Mouse (Mus musculus): ENCODE measurements at regions not wholly inside any gene's neighbourhood (a gene's known extent, or its start where the extent isn't known, plus 50 kb on each side); places are given as distances from the start of the nearest gene placed in this dataset.

GRCm38 (mm10) chr17:9281891-9282290 is 140.0 kb upstream of the Gm17728 start:
- Histone ChIP-seq H3K4me3 (no peak overlapping the region), H3K4me2 (replicated peaks) (no peak overlapping the region), H3K36me3 (no peaks in the 10 kb centered on the region), H3K27me3 (no peaks in the 10 kb centered on the region), H3K9ac (no peak overlapping the region), H3K4me1 (no peaks in the 10 kb centered on the region), H3K27ac (no peak overlapping the region), H3K9me3 (no peaks in the 10 kb centered on the region)
- ATAC-seq (ENCODE audit: low FRiP score, low read depth) = no peak
- WGBS = 75% methylated on average over 5 of the region's 5 CpGs

- Histone ChIP-seq H3K4me1 (no peaks in the 10 kb centered on the region), H3K4me3 (no peak overlapping the region), H3K27me3 (no peaks in the 10 kb centered on the region), H3K9me3 (no peaks in the 10 kb centered on the region), H3K4me2 (replicated peaks) (no peak overlapping the region), H3K36me3 (no peaks in the 10 kb centered on the region), H3K9ac (no peak overlapping the region), H3K27ac (no peak overlapping the region)
- no peak for ATAC-seq (ENCODE audit: low FRiP score, low read depth)
- 92% methylated on average over 7 of the region's 7 CpGs for WGBS
These were observed 139.3 kb upstream of the Gm17728 start for GRCm38 (mm10) chr17:9282333-9283176.

- no peaks in the 10 kb centered on the region for H3K36me3 ChIP-seq
- WGBS = 44% methylated on average over 5 of the region's 5 CpGs
- ATAC-seq (ENCODE audit: low FRiP score, low read depth) = no peak
- H3K27me3 ChIP-seq = no peaks in the 10 kb centered on the region
- H3K9me3 ChIP-seq = no peaks in the 10 kb centered on the region
- no peak overlapping the region for H3K27ac ChIP-seq
- H3K4me3 ChIP-seq = no peak overlapping the region
- H3K4me1 ChIP-seq = peaks cover 3% of the 10 kb centered on the region; the same call in 1 of the 2 replicates
- no peak overlapping the region for H3K9ac ChIP-seq
- no peak overlapping the region for H3K4me2 ChIP-seq (replicated peaks)
These were observed 135.4 kb upstream of the Gm17728 start for GRCm38 (mm10) chr17:9286431-9286830.

- WGBS = 58% methylated on average over 6 of the region's 6 CpGs
- peaks cover 6% of the 10 kb centered on the region; the same call in 1 of the 2 replicates for H3K4me1 ChIP-seq
- H3K4me3 ChIP-seq = no peak overlapping the region
- no peaks in the 10 kb centered on the region for H3K27me3 ChIP-seq
- no peak for ATAC-seq (ENCODE audit: low FRiP score, low read depth)
- H3K9me3 ChIP-seq = no peaks in the 10 kb centered on the region
- no peak overlapping the region for H3K9ac ChIP-seq
- H3K27ac ChIP-seq = no peak overlapping the region
- H3K4me2 ChIP-seq (replicated peaks) = no peak overlapping the region
- no peaks in the 10 kb centered on the region for H3K36me3 ChIP-seq
These were observed 135.0 kb upstream of the Gm17728 start for GRCm38 (mm10) chr17:9286834-9287233.

GRCm38 (mm10) chr17:9287682-9288081 is 134.2 kb upstream of the Gm17728 start:
- Histone ChIP-seq H3K4me3 (no peak overlapping the region), H3K9me3 (no peaks in the 10 kb centered on the region), H3K9ac (no peak overlapping the region), H3K27ac (no peak overlapping the region), H3K27me3 (no peaks in the 10 kb centered on the region), H3K4me2 (replicated peaks) (no peak overlapping the region), H3K36me3 (no peaks in the 10 kb centered on the region), H3K4me1 (peaks cover 6% of the 10 kb centered on the region; the same call in 1 of the 2 replicates)
- 45% methylated on average over 9 of the region's 9 CpGs for WGBS
- ATAC-seq (ENCODE audit: low FRiP score, low read depth) = no peak

GRCm38 (mm10) chr17:9291601-9292000 is 130.3 kb upstream of the Gm17728 start:
- no peaks in the 10 kb centered on the region for H3K27me3 ChIP-seq
- no peak overlapping the region for H3K4me3 ChIP-seq
- no peaks in the 10 kb centered on the region for H3K9me3 ChIP-seq
- peaks cover 6% of the 10 kb centered on the region; the same call in 1 of the 2 replicates for H3K4me1 ChIP-seq
- 19% methylated on average over 4 of the region's 4 CpGs for WGBS
- ATAC-seq (ENCODE audit: low FRiP score, low read depth) = no peak
- H3K27ac ChIP-seq = no peak overlapping the region
- H3K4me2 ChIP-seq (replicated peaks) = no peak overlapping the region
- no peak overlapping the region for H3K9ac ChIP-seq
- H3K36me3 ChIP-seq = no peaks in the 10 kb centered on the region

GRCm38 (mm10) chr17:9292296-9292695 is 129.6 kb upstream of the Gm17728 start:
- H3K9ac ChIP-seq = no peak overlapping the region
- peaks cover 6% of the 10 kb centered on the region; the same call in 1 of the 2 replicates for H3K4me1 ChIP-seq
- H3K4me3 ChIP-seq = no peak overlapping the region
- no peak overlapping the region for H3K27ac ChIP-seq
- no peak overlapping the region for H3K4me2 ChIP-seq (replicated peaks)
- ATAC-seq (ENCODE audit: low FRiP score, low read depth) = no peak
- WGBS = 75% methylated on average over 7 of the region's 7 CpGs
- no peaks in the 10 kb centered on the region for H3K36me3 ChIP-seq
- no peaks in the 10 kb centered on the region for H3K27me3 ChIP-seq
- H3K9me3 ChIP-seq = no peaks in the 10 kb centered on the region

- no peak overlapping the region for H3K9ac ChIP-seq
- no peak overlapping the region for H3K27ac ChIP-seq
- no peak overlapping the region for H3K4me3 ChIP-seq
- H3K4me1 ChIP-seq = peaks cover 6% of the 10 kb centered on the region; the same call in 1 of the 2 replicates
- no peaks in the 10 kb centered on the region for H3K27me3 ChIP-seq
- no peak overlapping the region for H3K4me2 ChIP-seq (replicated peaks)
- H3K36me3 ChIP-seq = no peaks in the 10 kb centered on the region
- ATAC-seq (ENCODE audit: low FRiP score, low read depth) = no peak
- 93% methylated on average over 1 of the region's 1 CpGs for WGBS
- H3K9me3 ChIP-seq = no peaks in the 10 kb centered on the region
These were observed 125.5 kb upstream of the Gm17728 start for GRCm38 (mm10) chr17:9296371-9296770.

GRCm38 (mm10) chr17:9298231-9298630 is 123.6 kb upstream of the Gm17728 start:
- H3K9ac ChIP-seq = no peak overlapping the region
- H3K4me1 ChIP-seq = 0 out of 2 replicates have a peak, but pooled peaks cover 6% of the 10 kb centered on the region
- no peak overlapping the region for H3K27ac ChIP-seq
- no peak overlapping the region for H3K4me2 ChIP-seq (replicated peaks)
- H3K9me3 ChIP-seq = no peaks in the 10 kb centered on the region
- no peaks in the 10 kb centered on the region for H3K27me3 ChIP-seq
- H3K36me3 ChIP-seq = no peaks in the 10 kb centered on the region
- 86% methylated on average over 1 of the region's 1 CpGs for WGBS
- no peak for ATAC-seq (ENCODE audit: low FRiP score, low read depth)
- H3K4me3 ChIP-seq = no peak overlapping the region

- Histone ChIP-seq H3K36me3 (no peaks in the 10 kb centered on the region), H3K27ac (no peak overlapping the region), H3K9ac (no peak overlapping the region), H3K9me3 (no peaks in the 10 kb centered on the region), H3K27me3 (no peaks in the 10 kb centered on the region), H3K4me1 (0 out of 2 replicates have a peak, but pooled peaks cover 6% of the 10 kb centered on the region), H3K4me3 (no peak overlapping the region), H3K4me2 (replicated peaks) (no peak overlapping the region)
- ATAC-seq (ENCODE audit: low FRiP score, low read depth) = no peak
- WGBS = 54% methylated on average over 4 of the region's 4 CpGs
These were observed 120.8 kb upstream of the Gm17728 start for GRCm38 (mm10) chr17:9301101-9301501.

- ATAC-seq (ENCODE audit: low FRiP score, low read depth) = no peak
- 56% methylated on average over 2 of the region's 2 CpGs for WGBS
- Histone ChIP-seq H3K9me3 (no peaks in the 10 kb centered on the region), H3K4me2 (replicated peaks) (no peak overlapping the region), H3K27ac (no peak overlapping the region), H3K9ac (no peak overlapping the region), H3K4me3 (no peak overlapping the region), H3K4me1 (no peaks in the 10 kb centered on the region), H3K27me3 (no peaks in the 10 kb centered on the region), H3K36me3 (no peaks in the 10 kb centered on the region)
These were observed 113.4 kb upstream of the Gm17728 start for GRCm38 (mm10) chr17:9308507-9308906.

- Histone ChIP-seq H3K9me3 (no peaks in the 10 kb centered on the region), H3K4me1 (peaks cover 4% of the 10 kb centered on the region; the same call in 1 of the 2 replicates), H3K36me3 (no peaks in the 10 kb centered on the region), H3K4me2 (replicated peaks) (no peak overlapping the region), H3K27me3 (0 out of 2 replicates have a peak, but pooled peaks cover 3% of the 10 kb centered on the region), H3K4me3 (no peak overlapping the region), H3K9ac (no peak overlapping the region), H3K27ac (no peak overlapping the region)
- 74% methylated on average over 6 of the region's 6 CpGs for whole genome bisulfite sequencing
- no peak for ATAC-seq (ENCODE audit: low FRiP score, low read depth)
These were observed 99.1 kb upstream of the Gm17728 start for GRCm38 (mm10) chr17:9322772-9323171.
